Mouse (Mus musculus) bone marrow macrophage, adult 2 months (primary cell): ENCODE measurements around the gene Slc25a43.

Experiments
- CTCF ChIP-seq: IDR thresholded peaks from 2 replicates; pipeline ENCODE4 v1.5.1; 2012; ENCODE audit warnings: low read depth, mild to moderate bottlenecking, low read length, moderate library complexity
- POLR2A ChIP-seq: IDR thresholded peaks from 2 replicates; pipeline ENCODE4 v1.6.1; 2012; ENCODE audit warnings: mild to moderate bottlenecking, low read depth, low read length, borderline replicate concordance

GRCm38 (mm10) chrX:36794571-36794970 is 51.1 kb downstream of the Slc25a43 start:
- TF ChIP-seq POLR2A (no peak), CTCF (no peak)
